In the genomic region with DNA sequence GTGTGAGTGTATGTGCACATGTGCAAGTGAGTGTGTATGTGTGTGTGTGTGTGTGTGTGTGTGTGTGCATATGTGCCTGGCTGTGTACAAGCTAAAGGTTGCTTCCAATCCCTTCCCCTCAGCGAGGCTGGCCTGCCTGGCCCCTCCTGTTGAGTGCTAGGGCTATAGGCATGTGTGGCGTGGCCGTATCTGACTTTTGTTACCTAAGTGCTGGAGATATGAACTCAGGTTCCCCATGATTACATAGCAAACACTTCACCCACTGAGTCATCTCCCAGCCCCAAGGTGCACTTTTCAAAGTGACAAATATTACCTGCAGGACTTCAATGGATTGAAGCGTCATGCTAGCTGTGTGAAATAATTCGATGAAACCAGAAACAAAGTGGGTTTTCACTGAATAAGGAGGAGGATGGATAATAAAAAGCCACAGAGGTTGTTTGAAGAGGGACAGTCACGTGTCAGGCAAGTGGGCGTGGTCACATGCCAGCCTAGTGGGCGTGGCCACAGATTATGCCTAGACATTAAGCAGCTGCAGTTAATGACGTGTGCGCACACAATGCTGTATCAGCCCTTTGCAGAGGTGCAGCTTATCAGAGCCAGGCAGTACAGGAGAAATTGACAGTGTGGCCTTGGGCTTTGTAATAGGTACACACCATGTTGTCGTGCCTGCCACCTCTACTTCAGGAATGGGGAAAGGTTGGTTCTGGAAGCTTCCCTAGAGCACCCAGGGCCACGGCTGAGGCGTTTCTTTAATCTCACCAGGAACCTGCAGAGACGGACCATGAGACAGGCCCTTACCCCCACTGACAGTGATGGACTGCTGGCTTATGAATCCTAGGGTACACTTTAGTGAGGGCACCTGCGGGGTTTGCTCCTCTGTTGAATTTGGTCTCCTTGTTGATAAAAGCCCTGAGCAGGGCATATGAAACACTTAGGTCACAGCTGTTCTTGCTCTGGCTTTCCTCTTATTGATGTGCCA, we compare ENCODE assay signal across 13 mouse cellular contexts.
DNase-seq lines count a peak whose midpoint lies in the region; ATAC-seq and TF ChIP-seq lines count a peak whose summit lies in the region.
"Had no signal": no experiment of that assay in that cellular context is flagged by ENCODE, and none has a peak within 500 bp of the region (broad histone marks: within the 10 kb centered on the region; RNA-seq: fewer than 3 reads in every experiment).

No protein-coding gene starts in this region.

- ATAC-seq in midbrain, embryonic 16.5 days: peak; percentile 14; the same call in 1 of the 2 replicates
- ATAC-seq in midbrain, embryonic 13.5 days: no peak
- ATAC-seq in intestine, postnatal 0 days: peak; percentile 95
- ATAC-seq: Patski had no signal

- peak; percentile 31 for DNase-seq in lung, postnatal 25 days (ENCODE audit: low spot score)
- no peak for DNase-seq in adrenal gland, adult 8-10 months
- no peak for DNase-seq in layer of hippocampus, adult 18-20 months (ENCODE audit: low spot score in 2 of 2)
- no peak for DNase-seq in urinary bladder, postnatal 14 days (ENCODE audit: low spot score)
- no peak for DNase-seq in thymus, postnatal 4 days
- DNase-seq: cerebellum, adult 18-20 months; left cerebral cortex, postnatal 4 days had no signal

- no peak for TF ChIP-seq CTCF in intestine, postnatal 0 days (IDR thresholded peaks at IDR 0.05; ENCODE audit: low read depth)

- H3K4me2 ChIP-seq in midbrain, embryonic 16.5 days (ENCODE audit: low read length): no peak overlapping the region
- H3K4me2 ChIP-seq in midbrain, embryonic 13.5 days (replicated peaks): no peak overlapping the region
- no peak overlapping the region for H3K4me2 ChIP-seq in intestine, postnatal 0 days (replicated peaks; ENCODE audit: low read depth)
- H3K4me2 ChIP-seq: forebrain, embryonic 12.5 days; hindbrain, embryonic 12.5 days had no signal

- H3K9ac ChIP-seq in midbrain, embryonic 16.5 days (ENCODE audit: low read depth, low read length): no peak overlapping the region
- H3K9ac ChIP-seq in midbrain, embryonic 13.5 days (replicated peaks): no peak overlapping the region
- H3K9ac ChIP-seq in intestine, postnatal 0 days (ENCODE audit: low read depth, low read length): no peak overlapping the region
- H3K9ac ChIP-seq: forebrain, embryonic 12.5 days; hindbrain, embryonic 12.5 days had no signal

- H3K9me3 ChIP-seq in midbrain, embryonic 16.5 days (replicated peaks; ENCODE audit: control insufficient read depth, low read length, poor library complexity, severe bottlenecking): no peaks in the 10 kb centered on the region
- no peaks in the 10 kb centered on the region for H3K9me3 ChIP-seq in midbrain, embryonic 13.5 days
- H3K9me3 ChIP-seq in intestine, postnatal 0 days (ENCODE audit: control insufficient read depth): no peaks in the 10 kb centered on the region
- H3K9me3 ChIP-seq: forebrain, embryonic 12.5 days; hindbrain, embryonic 12.5 days had no signal

- H3K27me3 ChIP-seq in midbrain, embryonic 16.5 days (ENCODE audit: control insufficient read depth, insufficient read depth, low read depth, low read length): peaks cover 5% of the 10 kb centered on the region; the same call in 1 of the 2 replicates
- peaks cover 68% of the 10 kb centered on the region for H3K27me3 ChIP-seq in midbrain, embryonic 13.5 days
- no peaks in the 10 kb centered on the region for H3K27me3 ChIP-seq in intestine, postnatal 0 days (replicated peaks; ENCODE audit: control insufficient read depth, insufficient read depth, low read length)
- H3K27me3 ChIP-seq: Patski had no signal

- peaks cover 11% of the 10 kb centered on the region; the same call in 1 of the 2 replicates for H3K4me1 ChIP-seq in midbrain, embryonic 16.5 days (ENCODE audit: control insufficient read depth, insufficient read depth, low read length)
- H3K4me1 ChIP-seq in midbrain, embryonic 13.5 days (replicated peaks): peaks cover 40% of the 10 kb centered on the region
- H3K4me1 ChIP-seq in intestine, postnatal 0 days (replicated peaks; ENCODE audit: control insufficient read depth, insufficient read depth, low read length): no peaks in the 10 kb centered on the region

- H3K36me3 ChIP-seq in midbrain, embryonic 16.5 days (ENCODE audit: control insufficient read depth, insufficient read depth, low read length): no peaks in the 10 kb centered on the region
- no peaks in the 10 kb centered on the region for H3K36me3 ChIP-seq in midbrain, embryonic 13.5 days
- no peaks in the 10 kb centered on the region for H3K36me3 ChIP-seq in intestine, postnatal 0 days (ENCODE audit: control insufficient read depth, insufficient read depth)
- H3K36me3 ChIP-seq: forebrain, embryonic 12.5 days; hindbrain, embryonic 12.5 days had no signal

- no peak overlapping the region for H3K27ac ChIP-seq in midbrain, embryonic 16.5 days (ENCODE audit: low read length)
- H3K27ac ChIP-seq in midbrain, embryonic 13.5 days: no peak overlapping the region
- peak overlapping the region; percentile 79 for H3K27ac ChIP-seq in intestine, postnatal 0 days (ENCODE audit: low read depth, low read length)
- H3K27ac ChIP-seq: forebrain, embryonic 12.5 days; hindbrain, embryonic 12.5 days had no signal

- 78% methylated on average over 15 of the region's 15 CpGs for WGBS in midbrain, embryonic 16.5 days
- WGBS in midbrain, embryonic 13.5 days: 82% methylated on average over 15 of the region's 15 CpGs
- 40% methylated on average over 15 of the region's 15 CpGs for WGBS in intestine, postnatal 0 days

- H3K4me3 ChIP-seq in midbrain, embryonic 16.5 days (ENCODE audit: low read depth, low read length): no peak overlapping the region
- H3K4me3 ChIP-seq in midbrain, embryonic 13.5 days (replicated peaks): no peak overlapping the region
- H3K4me3 ChIP-seq in intestine, postnatal 0 days (ENCODE audit: low read depth, low read length): no peak overlapping the region
- H3K4me3 ChIP-seq: forebrain, embryonic 12.5 days; hindbrain, embryonic 12.5 days had no signal
